Mouse (Mus musculus) urinary bladder, adult 18-20 months (tissue): ENCODE results near the gene Qrich1.
"Not testable (repeated sequence)": the region's sequence is repeated elsewhere in the genome, so short reads cannot be mapped to it uniquely, and the experiment has no call there.

Experiments
- DNase-seq, 2 experiments: peaks; one replicate each; pipeline ENCODE4 v3.0.0; 2022; ENCODE audit warnings: low spot score in 2 of 2, mixed read lengths in 2 of 2

The Qrich1 gene

DNA sequence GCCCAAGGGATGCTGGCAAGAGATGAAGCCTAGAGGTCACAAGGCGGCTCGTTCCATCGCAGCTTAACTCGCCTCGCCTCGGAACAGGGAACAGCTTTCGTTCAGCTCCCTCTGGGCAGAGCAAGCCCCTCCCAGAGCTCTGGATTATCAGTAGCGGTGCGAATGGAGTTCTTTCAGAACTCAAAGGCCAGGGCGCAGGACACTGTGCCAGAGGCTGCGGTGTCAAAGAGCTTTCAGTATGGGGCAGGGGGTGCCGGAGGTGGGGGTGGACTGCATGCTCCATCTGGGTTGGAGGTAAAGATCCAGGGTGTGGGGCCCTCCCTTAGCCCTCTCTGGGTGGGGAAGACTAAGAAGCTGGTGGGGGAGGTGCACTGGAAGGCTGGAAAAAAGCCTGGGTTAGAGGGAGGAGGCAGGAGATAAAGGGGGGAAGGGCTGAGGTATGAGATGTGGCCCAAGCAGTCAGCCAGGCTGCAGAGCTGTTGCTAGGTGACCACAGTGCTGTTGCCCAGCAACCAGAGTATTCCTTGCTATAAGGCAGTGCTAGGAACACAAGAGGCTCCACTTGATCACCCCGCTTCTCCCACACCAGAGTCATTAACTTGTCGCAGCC is 71.1 kb downstream of the Qrich1 start:
- peak in 1 of 2 experiments; percentile 65 for DNase-seq

DNA sequence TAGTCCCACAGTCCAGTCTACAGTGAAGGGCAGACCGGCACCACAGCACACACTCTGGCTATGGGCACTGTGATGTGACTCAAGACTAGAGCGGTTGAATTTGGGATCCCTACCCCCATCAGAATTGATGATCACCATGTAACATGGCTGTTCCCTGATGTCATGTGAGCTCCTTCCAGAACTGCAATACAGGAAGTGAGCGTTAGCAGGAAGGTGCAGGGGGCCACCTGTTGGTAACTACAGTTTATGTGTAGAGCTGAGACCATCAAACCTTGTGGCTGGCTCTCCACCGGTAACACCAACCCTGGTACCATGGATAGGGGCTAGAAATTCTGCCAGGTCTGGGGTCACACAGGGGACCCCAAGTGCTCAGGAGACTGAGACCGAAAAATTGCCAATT is 72.6 kb downstream of the Qrich1 start:
- no peak for DNase-seq

DNA sequence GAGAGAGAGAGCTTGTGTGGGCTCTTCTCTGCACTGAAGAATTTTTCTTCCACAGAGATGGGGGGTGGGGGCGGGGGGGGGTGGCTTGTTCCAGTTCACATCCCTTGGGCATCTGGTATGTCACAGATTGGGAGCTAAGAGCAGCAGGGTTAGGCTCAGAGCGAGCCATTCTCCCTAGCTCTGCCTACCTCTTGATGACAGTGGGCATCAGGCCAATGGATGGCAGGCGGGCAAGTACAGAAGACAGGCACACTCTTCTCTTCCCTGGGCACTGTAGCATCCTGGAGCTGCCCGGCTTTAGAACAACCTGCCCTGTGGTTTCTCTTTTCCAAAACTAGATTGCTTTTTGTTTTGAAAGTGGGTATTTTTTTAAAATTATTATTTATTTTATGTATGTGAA is 74.9 kb downstream of the Qrich1 start:
- DNase-seq = no peak

DNA sequence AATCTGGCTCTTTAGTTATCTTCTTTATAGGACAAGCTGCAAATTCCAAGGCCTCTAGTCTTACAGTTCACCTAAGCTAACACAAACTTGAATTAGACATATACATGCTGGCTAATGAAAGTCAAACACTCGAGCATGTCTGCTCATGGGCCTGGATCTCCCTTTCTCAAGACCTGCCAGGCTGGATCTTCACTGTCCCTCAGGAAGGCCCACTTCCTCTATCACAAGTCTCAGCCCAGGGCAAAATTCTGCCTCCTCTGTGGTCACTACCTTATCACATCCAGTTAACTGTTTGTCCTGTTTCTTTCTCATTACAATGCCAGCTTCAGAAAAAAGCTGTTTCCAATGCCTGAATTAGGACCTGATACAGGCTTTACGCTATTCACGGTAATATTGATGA is 77.7 kb downstream of the Qrich1 start:
- no peak for DNase-seq

DNA sequence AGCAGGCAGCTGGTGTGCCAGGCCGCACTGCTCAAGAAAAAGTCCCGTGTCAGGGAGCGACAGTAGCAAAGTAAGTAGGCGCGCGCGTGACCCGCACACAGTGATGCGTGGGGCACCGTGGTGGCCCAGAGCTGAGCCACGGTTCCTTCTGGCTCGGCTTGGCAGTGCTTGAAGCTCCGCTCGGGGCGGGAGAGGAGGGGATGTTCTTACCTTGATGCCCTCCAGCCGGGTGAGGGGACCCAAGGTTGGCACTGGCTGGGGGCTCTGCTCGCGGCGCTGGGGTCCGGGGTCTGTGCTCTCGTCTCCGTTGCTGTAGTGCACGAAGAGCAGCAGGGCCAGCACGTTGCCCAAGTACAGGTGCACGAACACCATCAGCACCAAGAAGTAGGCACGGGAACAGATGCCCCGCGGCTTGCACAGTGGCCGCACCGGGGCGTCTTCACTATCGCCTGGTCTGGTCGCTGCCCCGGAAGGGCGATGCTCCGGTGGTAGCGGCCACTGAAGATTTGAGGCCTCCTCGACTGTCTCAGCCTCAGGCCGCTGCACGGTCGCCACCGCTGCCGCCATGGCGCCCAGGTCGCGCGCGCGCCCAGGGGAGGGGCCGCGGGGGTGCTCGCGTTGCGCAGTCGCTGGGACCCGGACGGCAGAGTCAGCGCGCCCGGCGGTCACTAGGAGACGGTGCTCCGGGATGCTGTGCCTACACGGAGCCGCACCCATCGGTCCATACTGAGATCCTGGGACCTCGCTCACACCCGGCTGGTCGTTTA is 80.6 kb downstream of the Qrich1 start, which contains the start of gene P4htm:
Gene P4htm (minus strand): TSS at position 670 of the 767 bp plus-strand sequence.
- peak in 1 of 2 experiments; percentile 53 for DNase-seq

DNA sequence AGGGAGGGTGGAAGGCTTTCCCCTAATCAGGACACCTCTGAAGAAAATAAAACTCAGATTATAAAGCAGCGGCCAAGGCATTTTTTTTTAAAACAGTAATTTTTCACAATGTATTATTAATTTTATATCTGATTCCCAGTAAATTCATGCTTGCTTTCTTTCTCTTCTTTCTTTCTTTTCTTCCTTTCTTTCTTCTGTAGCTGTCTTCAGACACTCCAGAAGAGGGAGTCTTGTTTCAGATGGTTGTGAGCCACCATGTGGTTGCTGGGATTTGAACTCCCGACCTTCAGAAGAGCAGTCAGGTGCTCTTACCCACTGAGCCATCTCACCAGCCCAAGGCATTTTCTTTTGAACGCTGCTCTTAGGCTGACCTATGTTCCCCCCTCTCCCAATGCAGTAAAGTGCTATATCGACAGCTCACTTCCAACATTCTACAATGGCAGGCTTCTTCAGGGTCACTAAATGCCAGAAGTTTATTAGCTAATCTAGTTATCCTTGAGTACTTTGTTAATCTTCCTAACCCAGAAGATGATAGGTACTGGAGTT is 82.5 kb downstream of the Qrich1 start:
- DNase-seq = no peak

DNA sequence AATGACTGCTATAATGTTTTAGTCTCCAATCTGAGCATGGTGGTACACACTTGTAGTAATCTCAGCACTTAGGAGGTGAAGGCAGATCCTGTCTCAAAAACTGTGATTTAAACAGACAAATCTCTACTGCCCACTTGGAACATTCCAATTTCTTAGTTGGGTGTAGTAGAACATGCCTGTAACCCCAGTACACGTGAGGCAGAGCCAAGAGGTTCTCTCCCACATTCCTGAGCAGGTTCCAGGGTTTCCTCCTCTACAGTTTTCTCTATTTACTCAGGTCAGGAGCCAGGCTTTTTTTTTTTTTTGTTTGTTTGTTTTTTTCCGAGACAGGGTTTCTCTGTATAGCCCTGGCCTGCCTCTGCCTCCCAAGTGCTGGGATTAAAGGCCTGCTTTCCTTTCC is 83.4 kb downstream of the Qrich1 start:
- DNase-seq = no peak

DNA sequence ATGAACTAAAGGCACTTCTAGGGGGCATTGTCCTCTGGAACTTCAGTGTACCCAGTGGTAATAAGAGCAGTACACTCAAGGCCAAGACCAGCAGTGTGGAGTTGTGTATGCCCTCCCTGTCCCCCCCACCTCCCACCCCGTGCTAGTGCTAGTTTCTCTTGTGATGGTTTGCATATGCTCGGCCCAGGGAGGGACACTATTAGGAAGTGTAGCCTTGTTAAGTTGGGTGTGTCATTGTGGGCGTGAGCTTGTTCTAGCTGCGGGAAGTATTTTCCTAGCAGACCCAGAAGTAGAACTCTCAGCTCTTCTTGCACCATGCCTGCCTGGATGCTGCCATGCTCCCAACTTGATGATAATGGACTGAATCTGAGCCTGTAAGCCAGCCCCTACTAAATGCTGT is 85.4 kb downstream of the Qrich1 start:
- no peak for DNase-seq

DNA sequence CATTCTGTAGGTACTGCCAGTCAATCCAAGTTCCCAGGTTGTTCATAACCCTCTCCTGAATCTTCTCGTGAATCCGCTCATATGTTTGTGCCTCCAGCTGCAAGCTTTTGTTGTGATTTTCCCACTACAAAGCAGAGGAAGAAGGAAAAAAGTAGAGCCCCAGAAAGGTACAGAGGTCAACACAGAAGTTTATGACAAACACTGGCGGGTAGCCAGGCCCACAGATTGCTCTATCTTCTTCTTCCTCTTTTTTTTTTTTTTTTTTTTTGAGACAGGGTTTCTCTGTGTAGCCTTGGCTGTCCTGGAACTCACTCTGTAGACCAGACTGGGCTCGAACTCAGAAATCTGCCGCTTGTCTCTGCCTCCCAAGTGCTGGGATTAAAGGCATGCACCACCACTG is 91.3 kb downstream of the Qrich1 start:
- not testable (repeated sequence) for DNase-seq

DNA sequence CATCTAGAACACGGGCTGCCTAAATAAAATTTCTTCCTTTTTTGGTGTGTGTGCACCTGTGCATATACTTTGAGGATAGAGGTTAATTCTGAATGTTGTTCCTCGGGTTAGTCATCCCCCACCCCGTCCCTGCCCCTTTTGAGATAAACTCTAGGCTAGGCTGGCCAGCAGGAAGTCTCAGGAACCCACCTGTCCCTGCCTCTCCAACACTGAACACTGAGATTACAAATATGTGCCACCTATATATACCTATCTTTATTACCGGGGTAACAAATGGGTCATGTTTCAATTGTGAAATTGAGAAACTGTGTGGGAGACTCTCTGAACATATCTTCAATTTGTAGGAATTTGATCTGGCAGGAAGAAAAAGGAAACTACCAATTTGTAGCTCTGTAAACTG is 92.3 kb downstream of the Qrich1 start:
- no peak for DNase-seq
